Mouse (Mus musculus) small intestine, adult 2 months (tissue): ENCODE measurements around the gene Cdkn2d.

Experiments
- CTCF ChIP-seq: fragments of 200-500 bp; IDR thresholded peaks from 2 replicates; pipeline ENCODE4 v1.5.1; 2012; ENCODE audit warnings: low read depth, mild to moderate bottlenecking, control low read depth, inconsistent platforms, low read length, moderate library complexity, mixed read lengths; ENCODE audit not compliant: insufficient replicate concordance, insufficient read length; ENCODE audit errors: extremely low read depth
- POLR2A ChIP-seq: fragments of 200-500 bp; IDR thresholded peaks from 2 replicates; pipeline ENCODE4 v1.6.1; 2012; ENCODE audit warnings: low read depth, mild to moderate bottlenecking, control low read depth, inconsistent platforms, low read length, moderate library complexity

DNA sequence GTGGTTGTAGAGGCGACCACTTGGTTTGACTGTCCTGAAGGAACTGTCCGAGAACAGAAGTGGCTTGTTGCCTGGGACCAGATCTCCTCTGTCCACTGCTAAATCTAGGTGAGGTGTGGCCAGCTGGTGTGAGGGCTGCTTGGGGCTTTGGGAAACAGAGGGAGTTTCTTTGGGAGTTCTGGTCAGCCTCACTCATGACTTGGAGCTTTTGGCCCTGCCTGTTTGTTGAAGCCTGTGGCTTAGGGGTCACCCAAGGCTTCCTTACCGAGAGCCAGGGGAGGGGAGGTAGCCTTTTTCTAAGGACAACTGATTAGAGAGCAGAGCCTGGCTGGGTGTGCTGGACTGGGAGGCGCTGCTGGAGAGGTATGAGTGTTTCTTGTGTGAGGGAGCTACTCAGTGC is 44.2 kb upstream of the Cdkn2d start:
- TF ChIP-seq CTCF (no peak), POLR2A (no peak)
